Mouse (Mus musculus): ENCODE measurements around the gene Susd2.

Gene Susd2

DNA sequence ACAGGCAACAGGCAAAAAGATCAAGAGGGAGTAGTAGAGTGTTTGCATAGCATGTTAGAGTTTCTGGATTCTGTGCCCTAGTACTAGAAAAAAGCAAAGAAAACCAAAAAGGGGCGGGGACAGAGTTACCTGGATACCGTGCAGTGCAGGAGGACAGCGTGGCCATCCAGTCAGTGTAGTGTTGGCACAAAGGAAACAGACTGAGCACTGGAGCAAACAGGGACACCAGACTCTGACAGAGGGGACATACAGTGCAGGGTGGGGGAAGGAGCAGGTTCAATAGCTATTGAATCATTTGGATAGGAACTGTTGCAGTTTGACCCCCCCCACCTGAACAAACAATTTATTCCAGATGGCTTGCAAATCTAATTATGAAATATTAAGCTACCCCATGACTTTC, 16.8 kb downstream of the Susd2 start:
- DNase-seq (ENCODE audit: low spot score in 2 of 2): no peak

DNA sequence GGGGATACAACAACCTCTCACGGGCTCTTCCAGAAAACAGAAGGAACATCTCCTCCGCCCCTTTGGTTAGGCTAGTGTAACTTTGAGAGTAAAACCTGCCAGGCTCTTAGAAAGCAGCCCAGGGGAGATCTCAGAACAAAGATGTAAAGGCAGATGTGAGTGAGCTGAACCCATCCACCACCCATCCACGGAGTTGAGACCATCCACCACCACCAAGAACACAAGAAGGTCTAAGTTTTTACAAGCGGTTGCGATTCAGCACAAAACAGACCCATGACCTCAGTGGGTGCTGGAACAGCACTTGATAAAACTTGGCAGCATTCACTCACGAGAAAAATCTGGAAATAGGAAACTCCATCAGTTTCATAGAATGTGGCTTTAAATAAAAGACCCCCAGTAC, 17.9 kb downstream of the Susd2 start:
- DNase-seq (ENCODE audit: low spot score in 2 of 2): no peak

DNA sequence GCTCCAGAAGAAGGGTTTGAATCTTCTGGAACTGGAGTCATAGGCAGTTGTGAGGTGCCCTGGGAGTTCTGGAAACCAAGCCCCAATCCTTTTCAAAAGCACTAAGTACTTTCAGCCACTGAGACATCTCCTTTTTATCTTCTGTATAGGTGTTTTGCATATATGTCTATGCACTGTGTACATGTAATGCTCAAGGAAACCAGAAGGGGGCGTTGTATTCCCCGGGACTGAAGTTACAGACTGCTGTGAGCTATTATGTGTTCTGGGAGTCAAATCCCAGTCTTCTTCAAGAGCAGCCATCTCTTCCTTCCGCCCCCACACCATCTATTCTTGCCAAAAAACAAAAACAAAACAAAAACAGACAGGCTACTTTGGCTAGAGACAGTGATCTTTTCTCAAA, 23.0 kb downstream of the Susd2 start:
- DNase-seq (ENCODE audit: low spot score in 2 of 2): no peak

DNA sequence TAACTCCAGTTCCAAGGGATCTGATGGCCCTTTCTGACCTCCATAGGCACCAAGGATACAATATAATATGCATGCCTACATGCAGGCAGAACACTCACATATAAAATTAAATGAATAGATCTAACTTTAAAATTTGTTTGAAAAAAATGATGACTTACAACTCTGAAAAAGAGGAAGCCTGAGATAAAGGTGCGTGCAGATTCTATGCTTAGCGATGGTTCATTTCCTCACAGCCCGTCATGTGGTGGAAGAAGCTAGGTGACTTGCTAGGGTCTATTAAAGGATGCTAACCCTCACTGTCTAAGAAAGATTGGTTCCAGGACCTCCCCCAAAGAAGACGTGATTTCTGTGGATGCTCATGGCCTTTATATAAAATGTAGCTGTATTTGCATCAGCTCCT, 27.8 kb downstream of the Susd2 start:
- no peak for DNase-seq (ENCODE audit: low spot score in 2 of 2)

DNA sequence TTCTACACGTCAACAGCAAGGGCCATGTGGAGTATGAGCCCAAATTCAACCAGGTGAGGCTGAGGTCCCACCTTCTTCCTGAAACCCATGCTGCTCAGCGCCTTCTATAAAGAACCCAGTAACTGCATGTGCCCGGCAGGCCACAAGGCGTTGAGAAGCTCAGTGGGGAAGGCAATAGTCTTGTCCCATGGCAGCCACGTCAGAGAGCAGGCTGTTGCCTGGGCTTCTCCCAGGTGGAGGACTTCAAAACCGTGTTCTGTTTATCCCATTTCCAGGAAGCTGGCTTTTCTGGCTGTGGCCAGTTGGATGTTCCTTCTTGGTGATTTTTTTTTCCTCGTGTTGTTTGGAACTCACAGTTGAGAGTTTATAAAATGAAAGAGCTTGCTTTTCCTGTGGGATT, 33.3 kb downstream of the Susd2 start:
- DNase-seq (ENCODE audit: low spot score in 2 of 2): no peak

DNA sequence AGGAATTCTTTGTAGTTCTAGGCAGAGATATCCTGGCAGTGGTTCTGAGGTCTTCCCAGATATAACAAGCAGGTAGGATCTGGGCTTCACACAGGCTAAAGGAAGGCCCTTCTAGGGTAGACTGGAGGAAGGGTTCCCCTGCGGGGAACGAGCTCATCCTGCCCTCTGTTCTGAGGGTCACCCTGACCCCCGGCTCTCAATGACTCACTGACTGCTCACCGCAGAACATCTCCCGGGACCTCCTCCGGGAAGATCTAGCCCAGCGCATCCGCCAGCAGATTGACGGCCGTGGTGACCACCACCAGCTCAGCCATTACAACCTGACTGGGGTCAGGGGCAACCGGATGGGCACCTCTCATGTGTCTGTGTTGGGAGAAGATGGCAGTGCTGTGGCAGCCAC, 34.8 kb downstream of the Susd2 start:
- no peak for DNase-seq (ENCODE audit: low spot score in 2 of 2)

DNA sequence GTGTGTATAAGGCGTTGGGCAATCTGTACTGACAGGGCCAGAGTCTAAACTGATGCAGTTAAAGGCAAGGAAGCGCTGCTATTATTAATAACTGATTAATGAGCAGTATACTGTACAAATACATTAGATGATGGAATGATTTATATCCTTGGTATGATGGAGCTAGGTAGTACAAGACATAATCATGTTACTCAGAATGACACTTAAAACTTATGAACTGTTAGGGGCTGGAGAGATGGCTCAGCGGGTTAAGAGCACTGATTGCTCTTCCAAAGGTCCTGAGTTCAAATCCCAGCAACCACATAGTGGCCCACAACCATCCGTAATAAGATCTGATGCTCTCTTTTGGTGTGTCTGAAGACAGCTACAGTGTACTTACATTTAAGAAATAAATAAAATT, 36.6 kb downstream of the Susd2 start:
- no peak for DNase-seq (ENCODE audit: low spot score in 2 of 2)

DNA sequence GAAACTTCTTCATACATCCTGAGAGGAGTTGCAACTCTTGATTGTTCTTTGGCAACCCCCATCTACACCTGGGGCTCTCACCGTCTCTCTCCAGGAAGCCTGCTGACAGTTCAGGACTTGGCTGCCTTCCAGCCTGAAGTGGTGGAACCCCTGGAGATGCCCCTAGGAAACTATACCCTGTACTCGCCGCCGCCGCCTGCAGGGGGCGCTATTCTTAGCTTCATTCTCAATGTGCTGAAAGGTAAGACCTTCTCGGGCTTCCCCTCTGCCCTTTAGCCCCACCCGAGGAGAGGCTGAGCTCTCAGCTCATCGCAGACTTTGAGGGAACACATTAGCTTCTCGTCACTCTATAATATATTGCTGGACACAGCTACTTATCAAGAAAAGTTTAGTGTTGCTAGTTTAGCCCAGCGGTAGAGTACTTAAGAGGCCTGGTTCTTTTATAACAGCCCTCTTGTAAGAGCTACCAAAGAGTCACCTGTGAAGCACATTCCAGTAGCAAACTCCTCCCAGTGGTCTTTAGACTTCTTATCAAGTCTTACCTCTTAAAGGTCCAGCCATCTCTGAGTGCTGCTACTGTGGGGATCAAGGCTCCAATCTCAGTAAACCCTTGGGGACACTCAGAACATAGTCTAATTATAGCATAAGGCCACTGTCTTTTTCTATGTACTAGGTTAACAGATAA, 38.5 kb downstream of the Susd2 start:
- no peak for DNase-seq (ENCODE audit: low spot score in 2 of 2)

DNA sequence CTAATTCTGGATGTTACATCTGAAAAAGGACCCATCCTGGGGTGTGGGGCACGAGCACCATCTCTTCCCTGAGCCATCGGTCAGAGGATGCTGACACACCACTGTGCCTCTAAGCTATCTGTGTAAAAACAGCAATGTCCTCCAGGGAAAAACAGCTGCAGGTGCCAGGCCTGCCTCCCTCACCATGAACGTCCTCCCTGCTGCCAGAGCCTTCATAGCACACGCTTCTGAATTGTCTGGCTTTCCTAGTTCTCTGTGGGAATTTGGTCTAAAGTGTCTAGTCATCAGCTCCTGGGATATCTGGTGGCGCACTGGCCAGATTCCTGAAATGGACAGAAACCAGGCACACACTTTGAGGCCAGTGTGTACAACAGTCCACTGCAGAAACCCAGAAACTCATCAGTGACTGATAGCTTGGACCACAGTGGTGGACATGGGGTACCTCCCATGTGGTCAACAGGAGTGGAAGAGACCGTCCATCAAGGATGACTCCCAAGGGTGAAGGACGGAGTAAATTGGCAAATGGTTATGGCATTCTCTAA, 43.5 kb downstream of the Susd2 start:
- DNase-seq (ENCODE audit: low spot score in 2 of 2): no peak

DNA sequence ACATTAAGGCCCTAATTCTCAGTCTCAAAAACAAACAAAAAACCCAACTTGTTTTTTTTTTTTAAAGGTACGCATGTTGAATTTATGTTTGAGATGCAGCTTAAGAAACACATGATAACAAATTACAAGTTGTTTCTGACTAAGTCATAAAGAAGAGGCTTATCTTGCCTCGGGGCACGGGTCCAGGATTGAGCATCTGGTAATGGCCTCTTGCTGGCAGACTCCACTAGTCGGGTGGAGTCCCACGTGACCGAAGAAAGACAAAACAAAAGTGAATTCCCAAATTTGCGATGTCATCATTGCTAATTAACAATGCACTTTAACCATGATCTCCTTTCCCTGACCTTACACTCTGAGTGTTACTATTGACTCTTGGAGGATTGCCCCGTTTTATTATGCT, 47.8 kb downstream of the Susd2 start:
- DNase-seq (ENCODE audit: low spot score in 2 of 2): no peak

DNA sequence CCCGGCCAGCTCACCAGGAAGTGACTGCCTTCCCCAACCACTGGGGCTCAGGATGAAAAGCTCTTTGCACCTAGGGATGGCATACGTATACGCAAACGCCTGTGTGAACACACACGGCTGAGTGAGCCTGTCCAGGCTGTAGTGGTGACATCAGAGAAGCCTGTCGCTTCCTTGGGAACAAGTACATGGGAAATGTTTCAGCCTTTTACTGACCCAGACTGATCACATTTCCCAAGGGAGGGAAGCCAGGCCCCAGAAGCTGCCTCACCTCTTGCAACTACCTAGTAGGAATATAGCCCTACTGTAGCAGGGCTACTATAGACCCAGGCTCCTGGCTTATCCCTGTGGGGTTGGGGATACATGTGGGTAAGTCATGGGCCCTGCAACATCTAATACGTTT, 51.2 kb downstream of the Susd2 start:
- no peak for DNase-seq (ENCODE audit: low spot score in 2 of 2)

DNA sequence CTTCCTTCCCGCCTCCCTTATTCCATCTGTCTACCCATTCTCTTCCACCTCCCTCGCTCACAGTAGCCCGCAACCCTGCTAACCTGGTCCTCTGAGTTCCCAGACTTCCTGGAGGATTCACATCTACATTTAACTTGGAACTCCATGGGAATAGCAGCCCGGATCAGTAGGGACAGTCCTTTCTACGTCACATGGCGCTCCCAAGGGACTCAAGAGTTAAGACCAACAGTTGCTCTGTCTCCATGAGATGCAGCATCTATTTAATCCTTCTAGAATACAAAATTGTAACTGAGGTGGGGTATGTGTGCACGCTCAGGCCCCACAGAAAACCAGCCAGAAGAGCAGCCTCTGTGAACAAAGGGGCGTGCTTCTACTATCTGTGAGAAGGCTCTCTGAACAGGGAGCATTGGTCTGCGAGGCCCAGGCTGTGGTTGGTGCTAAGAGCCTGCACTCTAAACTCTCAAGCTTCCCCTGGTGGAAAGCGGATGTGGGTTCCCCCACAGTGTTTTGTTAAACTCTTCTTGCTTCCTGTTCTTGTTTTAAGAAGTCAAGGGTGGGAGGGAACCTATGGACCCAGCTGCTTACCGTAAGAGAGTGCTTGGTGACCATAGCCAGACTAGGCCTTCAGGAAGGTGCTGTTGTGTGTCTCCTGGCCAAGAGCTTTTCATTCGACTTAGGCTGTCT, 52.5 kb downstream of the Susd2 start:
- no peak for DNase-seq (ENCODE audit: low spot score in 2 of 2)

DNA sequence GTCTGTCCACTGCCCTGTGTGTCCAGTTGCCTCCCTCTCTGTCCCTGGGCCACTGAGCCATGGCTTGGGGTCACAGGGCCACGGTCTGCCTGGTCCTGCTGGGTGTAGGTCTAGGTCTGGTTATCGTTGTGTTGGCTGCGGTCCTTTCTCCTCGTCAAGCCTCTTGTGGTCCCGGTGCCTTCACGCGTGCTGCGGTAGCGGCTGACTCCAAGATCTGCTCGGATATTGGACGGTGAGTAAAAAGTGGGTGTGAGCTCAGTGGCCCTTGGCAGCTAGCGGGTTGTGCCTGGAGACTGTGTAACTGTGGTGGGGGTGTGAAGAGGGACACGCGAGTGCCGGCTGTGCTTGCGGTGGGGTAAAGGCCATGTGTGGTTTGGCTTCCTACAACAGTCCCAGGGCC, 54.2 kb downstream of the Susd2 start:
- no peak for DNase-seq (ENCODE audit: low spot score in 2 of 2)

DNA sequence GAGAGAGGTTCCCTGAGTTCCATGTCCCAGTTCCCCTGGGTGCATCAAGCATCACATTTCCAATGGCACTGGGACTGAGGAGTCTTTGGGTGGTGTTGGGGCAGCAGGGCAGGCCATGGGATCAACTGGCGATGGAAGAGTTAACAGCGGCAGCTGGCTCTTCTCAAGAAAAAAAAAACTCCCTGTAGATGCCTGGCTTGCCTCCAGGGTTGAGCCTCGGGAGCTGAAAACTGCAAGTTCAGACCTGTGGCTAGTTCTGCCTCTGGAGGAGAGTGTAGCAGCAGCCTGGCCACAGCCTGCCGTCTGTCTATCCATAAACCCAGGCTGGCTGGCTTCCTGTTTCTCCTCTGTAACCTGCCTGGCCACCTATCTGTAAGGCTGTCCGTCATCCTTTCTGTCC, 54.7 kb downstream of the Susd2 start, which contains the start of gene Ggt5:
TSS of gene Ggt5 (plus strand) at position 212 of the 400 bp plus-strand sequence.
- DNase-seq (ENCODE audit: low spot score in 2 of 2): no peak

DNA sequence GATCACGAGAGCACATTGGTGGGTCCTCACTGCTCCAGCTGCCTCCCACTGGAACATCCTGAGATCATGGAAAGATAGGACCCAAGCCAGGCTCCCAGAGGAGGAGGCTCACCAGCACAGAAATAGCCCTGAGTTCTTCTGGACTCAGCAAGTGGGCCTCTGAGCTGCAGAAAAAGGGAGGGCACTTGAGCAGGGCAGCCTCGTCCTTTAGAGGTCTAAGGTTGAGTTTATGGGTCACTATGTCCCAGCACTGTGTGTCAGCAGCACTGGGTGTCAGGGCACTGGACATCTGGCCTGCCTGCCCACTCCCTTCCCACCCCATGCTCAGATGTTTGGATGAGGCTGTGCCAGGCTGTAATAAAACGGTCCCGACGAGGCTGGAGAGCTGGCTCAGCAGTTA, 55.5 kb downstream of the Susd2 start:
- DNase-seq (ENCODE audit: low spot score in 2 of 2): no peak

DNA sequence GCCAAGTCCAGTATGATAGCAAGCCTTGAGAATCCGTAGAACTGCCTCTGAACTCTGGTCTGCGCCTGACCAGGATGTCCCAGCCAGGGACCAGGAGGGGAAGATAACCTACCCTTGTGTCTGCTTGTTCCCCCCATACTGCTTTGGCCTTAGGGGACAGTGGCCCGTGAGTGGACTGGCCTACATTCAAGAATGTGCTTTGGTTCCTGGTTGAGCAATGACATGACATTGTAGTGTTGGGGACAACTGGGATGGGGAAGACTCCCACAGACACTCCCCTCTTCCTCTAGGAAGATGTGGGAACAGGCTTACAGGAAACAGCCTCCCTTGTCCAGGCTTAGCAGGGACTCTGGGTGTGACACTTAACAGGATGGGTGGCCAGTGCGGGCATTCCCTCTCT, 56.0 kb downstream of the Susd2 start:
- no peak for DNase-seq (ENCODE audit: low spot score in 2 of 2)
